Comparison of ENCODE assay signal across 9 mouse cellular contexts in genomic region chr11:33871998-33872715, GRCm38 (mm10).
A peak's percentile ranks its signal among the peaks of the same experiment; 100 is the strongest.
DNase-seq lines count a peak whose midpoint lies in the region; ATAC-seq lines count a peak whose summit lies in the region.
"Had no signal": no experiment of that assay in that cellular context is flagged by ENCODE, and none has a peak within 500 bp of the region (broad histone marks: within the 10 kb centered on the region; RNA-seq: fewer than 3 reads in every experiment).

No protein-coding gene starts in this region.

- H3K27ac ChIP-seq in heart, embryonic 11.5 days (ENCODE audit: low read depth, low read length), result peak overlapping the region; percentile 80
- no peak overlapping the region for H3K27ac ChIP-seq in embryonic facial prominence, embryonic 11.5 days (replicated peaks; ENCODE audit: low read depth, low read length)

- H3K4me1 ChIP-seq in heart, embryonic 11.5 days (ENCODE audit: control insufficient read depth, insufficient read depth, low read length), result peaks cover 24% of the 10 kb centered on the region
- no peaks in the 10 kb centered on the region for H3K4me1 ChIP-seq in embryonic facial prominence, embryonic 11.5 days (ENCODE audit: control insufficient read depth, insufficient read depth, low read length)

- no peaks in the 10 kb centered on the region for H3K27me3 ChIP-seq in heart, embryonic 11.5 days (ENCODE audit: control insufficient read depth, insufficient read depth, low read length)
- H3K27me3 ChIP-seq in embryonic facial prominence, embryonic 11.5 days (ENCODE audit: control insufficient read depth, insufficient read depth, low read length), result no peaks in the 10 kb centered on the region

- H3K9ac ChIP-seq in heart, embryonic 11.5 days (ENCODE audit: low read depth, low read length), result peak overlapping the region; percentile 39; the same call in 1 of the 2 replicates
- no peak overlapping the region for H3K9ac ChIP-seq in embryonic facial prominence, embryonic 11.5 days (replicated peaks; ENCODE audit: low read length)

- peak overlapping the region; percentile 45; the same call in 1 of the 2 replicates for H3K4me2 ChIP-seq in heart, embryonic 11.5 days
- H3K4me2 ChIP-seq in embryonic facial prominence, embryonic 11.5 days (ENCODE audit: low read depth, low read length), result no peak overlapping the region

- intact Hi-C loops in heart, postnatal 14 days (cut with DNase I), result no loop called here

- 33% methylated on average over 9 of the region's 9 CpGs for WGBS in heart, embryonic 11.5 days (ENCODE audit: insufficient replicate concordance)
- WGBS in embryonic facial prominence, embryonic 11.5 days, result 40% methylated on average over 9 of the region's 9 CpGs

- ATAC-seq in heart, embryonic 11.5 days (replicated peaks; ENCODE audit: insufficient number of reproducible peaks, low FRiP score, low TSS enrichment), result peak; percentile 77
- no peak for ATAC-seq in embryonic facial prominence, embryonic 11.5 days (replicated peaks; ENCODE audit: insufficient number of reproducible peaks, low FRiP score, low TSS enrichment, low read depth)
- ATAC-seq in megakaryocyte progenitor cell, adult 5-6 weeks (replicated peaks; ENCODE audit: poor library complexity), result peak; percentile 66

- H3K9me3 ChIP-seq in heart, embryonic 11.5 days (replicated peaks; ENCODE audit: control insufficient read depth, low read length), result peaks cover 4% of the 10 kb centered on the region; the same call in 1 of the 2 replicates
- H3K9me3 ChIP-seq in embryonic facial prominence, embryonic 11.5 days (replicated peaks; ENCODE audit: control insufficient read depth, low read length), result no peaks in the 10 kb centered on the region; the same call in 1 of the 2 replicates

- H3K4me3 ChIP-seq in heart, embryonic 11.5 days (ENCODE audit: low read depth, low read length), result 0 out of 2 replicates have a peak overlapping the region, but pooled peaks have one; percentile 8
- H3K4me3 ChIP-seq in embryonic facial prominence, embryonic 11.5 days (ENCODE audit: low read depth, low read length), result no peak overlapping the region

- DNase-seq in heart, postnatal 14 days, result no peak
- DNase-seq in embryonic facial prominence, embryonic 11.5 days (ENCODE audit: low spot score), result peak; percentile 13
- DNase-seq in kidney, postnatal 4 days, result peak; percentile 61 to 65
- no peak for DNase-seq in layer of hippocampus, postnatal 14 days (ENCODE audit: low spot score in 2 of 2)
- DNase-seq in ovary, postnatal 36 days (ENCODE audit: low spot score), result no peak
- DNase-seq in layer of hippocampus, adult 11-12 months (ENCODE audit: low spot score), result no peak

- H3K36me3 ChIP-seq in heart, embryonic 11.5 days (ENCODE audit: control insufficient read depth, insufficient read depth, low read length), result no peaks in the 10 kb centered on the region
- H3K36me3 ChIP-seq in embryonic facial prominence, embryonic 11.5 days (replicated peaks; ENCODE audit: control insufficient read depth, insufficient read depth, low read depth, low read length), result no peaks in the 10 kb centered on the region
- H3K36me3 ChIP-seq: G1E had no signal

Comparison
In these comparisons a context has a peak if more than half of its experiments do, and no peak if none do; other contexts are left out.
1. DNase-seq: peak in embryonic facial prominence, embryonic 11.5 days (single experiment) and kidney, postnatal 4 days (2 of 2); none in heart, postnatal 14 days (0 of 2), layer of hippocampus, postnatal 14 days (0 of 2), ovary, postnatal 36 days (single experiment) and layer of hippocampus, adult 11-12 months (single experiment).